Mouse (Mus musculus) frontal cortex, postnatal 10 days (tissue): ENCODE measurements at regions not wholly inside any gene's neighbourhood (a gene's known extent, or its start where the extent isn't known, plus 50 kb on each side); places are given as distances from the start of the nearest gene placed in this dataset.

Experiments
- DNase-seq, 2 experiments: peaks; one replicate each; pipeline ENCODE4 v3.0.0; 2022; ENCODE audit warnings: low spot score in 2 of 2, mixed read lengths in 1 of 2

DNA sequence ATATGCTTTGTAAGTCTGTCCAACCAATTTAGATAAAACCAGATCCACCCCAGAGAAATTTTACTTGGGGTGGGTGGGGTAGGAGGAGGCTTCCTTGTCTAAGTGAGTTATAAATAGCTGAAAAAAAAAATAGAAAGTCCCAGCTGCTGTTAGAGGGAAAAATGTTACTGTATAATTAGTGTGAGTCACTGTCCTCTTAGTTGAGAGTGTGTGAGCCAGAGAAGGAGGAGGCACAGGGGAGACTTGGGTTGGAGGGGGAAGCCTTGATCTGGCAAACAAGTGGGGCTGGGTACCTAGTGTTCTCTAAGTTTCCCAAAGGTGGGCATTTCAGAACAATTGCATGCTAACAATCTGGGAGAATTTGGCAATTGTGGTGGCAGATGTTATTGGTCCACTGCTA lies 103.8 kb upstream of the 4930474N05Rik start:
- DNase-seq, result peak in 1 of 2 experiments; percentile 9
